ENCODE assay signal across 9 mouse cellular contexts in genomic region chr6:93716686-93717625, GRCm38 (mm10).
DNase-seq lines count a peak whose midpoint lies in the region; ATAC-seq and TF ChIP-seq lines count a peak whose summit lies in the region.
"Had no signal": no experiment of that assay in that cellular context is flagged by ENCODE, and none has a peak within 500 bp of the region (broad histone marks: within the 10 kb centered on the region; RNA-seq: fewer than 3 reads in every experiment).

No protein-coding gene starts in this region.

- ATAC-seq in heart, embryonic 13.5 days (ENCODE audit: extremely low read depth, insufficient number of reproducible peaks, low FRiP score, low TSS enrichment), result no peak
- peak; percentile 71 for ATAC-seq in forebrain, postnatal 0 days
- ATAC-seq in midbrain, embryonic 12.5 days (ENCODE audit: low FRiP score, low read depth), result no peak
- no peak for ATAC-seq in erythroid progenitor cell, adult 5-6 weeks (replicated peaks; ENCODE audit: low FRiP score, poor library complexity, severe bottlenecking)

- H3K4me3 ChIP-seq in heart, embryonic 13.5 days, result peak overlapping the region; percentile 40
- H3K4me3 ChIP-seq in forebrain, postnatal 0 days (ENCODE audit: low read depth, low read length), result peak overlapping the region; percentile 34
- peak overlapping the region; percentile 31 for H3K4me3 ChIP-seq in midbrain, embryonic 12.5 days
- H3K4me3 ChIP-seq: megakaryocyte, embryonic 14.5 days had no signal

- 14% methylated on average over 24 of the region's 24 CpGs for WGBS in heart, embryonic 13.5 days
- WGBS in forebrain, postnatal 0 days, result 8% methylated on average over 24 of the region's 24 CpGs
- 4% methylated on average over 24 of the region's 24 CpGs for WGBS in midbrain, embryonic 12.5 days

- H3K9me3 ChIP-seq in heart, embryonic 13.5 days, result no peaks in the 10 kb centered on the region
- no peaks in the 10 kb centered on the region for H3K9me3 ChIP-seq in forebrain, postnatal 0 days (ENCODE audit: low read length)
- H3K9me3 ChIP-seq in midbrain, embryonic 12.5 days, result no peaks in the 10 kb centered on the region

- peaks cover 40% of the 10 kb centered on the region for H3K4me1 ChIP-seq in heart, embryonic 13.5 days
- peaks cover 13% of the 10 kb centered on the region; the same call in 1 of the 2 replicates for H3K4me1 ChIP-seq in forebrain, postnatal 0 days (ENCODE audit: insufficient read depth)
- H3K4me1 ChIP-seq in midbrain, embryonic 12.5 days, result peaks cover 44% of the 10 kb centered on the region
- H3K4me1 ChIP-seq: megakaryocyte, embryonic 14.5 days had no signal

- no peak overlapping the region; the same call in 1 of the 2 replicates for H3K27ac ChIP-seq in heart, embryonic 13.5 days (replicated peaks)
- no peak overlapping the region; the same call in 1 of the 2 replicates for H3K27ac ChIP-seq in forebrain, postnatal 0 days (ENCODE audit: low read depth, low read length)
- no peak overlapping the region; the same call in 1 of the 2 replicates for H3K27ac ChIP-seq in midbrain, embryonic 12.5 days (replicated peaks)

- peak overlapping the region; percentile 64 for H3K4me2 ChIP-seq in heart, embryonic 13.5 days
- H3K4me2 ChIP-seq in forebrain, postnatal 0 days (ENCODE audit: low read depth), result peak overlapping the region; percentile 60
- peak overlapping the region; percentile 50 for H3K4me2 ChIP-seq in midbrain, embryonic 12.5 days (replicated peaks)

- DNase-seq in heart, adult 9 months (ENCODE audit: low spot score in 2 of 2), result no peak
- DNase-seq in Muller cell, postnatal 12 days (ENCODE audit: inconsistent ontology term), result peak; percentile 13
- peak; percentile 60 for DNase-seq in forebrain, postnatal 0 days
- no peak for DNase-seq in right cerebral cortex, adult 18-20 months
- DNase-seq in cerebellum, postnatal 36 days, result no peak

- H3K27me3 ChIP-seq in heart, embryonic 13.5 days (replicated peaks), result 0 out of 2 replicates have a peak, but pooled peaks cover 9% of the 10 kb centered on the region
- H3K27me3 ChIP-seq in forebrain, postnatal 0 days (ENCODE audit: insufficient read depth, low read length), result no peaks in the 10 kb centered on the region; the same call in 1 of the 2 replicates
- peaks cover 5% of the 10 kb centered on the region; the same call in 1 of the 2 replicates for H3K27me3 ChIP-seq in midbrain, embryonic 12.5 days

- no peaks in the 10 kb centered on the region for H3K36me3 ChIP-seq in heart, embryonic 13.5 days
- no peaks in the 10 kb centered on the region for H3K36me3 ChIP-seq in forebrain, postnatal 0 days (ENCODE audit: insufficient read depth)
- H3K36me3 ChIP-seq in midbrain, embryonic 12.5 days, result no peaks in the 10 kb centered on the region

- TF ChIP-seq CTCF in forebrain, postnatal 0 days (IDR thresholded peaks at IDR 0.05; ENCODE audit: low read depth), result no peak

- H3K9ac ChIP-seq in heart, embryonic 13.5 days, result peak overlapping the region; percentile 69
- H3K9ac ChIP-seq in forebrain, postnatal 0 days, result peak overlapping the region; percentile 33; the same call in 1 of the 2 replicates
- H3K9ac ChIP-seq in midbrain, embryonic 12.5 days (replicated peaks), result peak overlapping the region; percentile 46; the same call in 1 of the 2 replicates

Comparison
In these comparisons a context has a peak if more than half of its experiments do, and no peak if none do; other contexts are left out.
1. DNase-seq: peak in Muller cell, postnatal 12 days (single experiment) and forebrain, postnatal 0 days (single experiment); none in heart, adult 9 months (0 of 2), right cerebral cortex, adult 18-20 months (single experiment) and cerebellum, postnatal 36 days (0 of 2).
2. Peak in every context shown above with its lines, with median percentiles within 50 percentile points of each other: H3K4me2 ChIP-seq, H3K4me3 ChIP-seq and H3K9ac ChIP-seq.